Mouse (Mus musculus): Measurements from ENCODE around the gene Ube2d3.
"Not testable (repeated sequence)": the region's sequence is repeated elsewhere in the genome, so short reads cannot be mapped to it uniquely, and the experiment has no call there.

Gene Ube2d3

GRCm38 (mm10) chr3:135486351-135486750 is 48.4 kb downstream of the Ube2d3 start:
- no peak for ATAC-seq (ENCODE audit: insufficient number of reproducible peaks, low FRiP score, low TSS enrichment)

- ATAC-seq (ENCODE audit: insufficient number of reproducible peaks, low FRiP score, low TSS enrichment), result no peak
Measured at GRCm38 (mm10) chr3:135487803-135488202, 49.9 kb downstream of the Ube2d3 start.

- ATAC-seq (ENCODE audit: insufficient number of reproducible peaks, low FRiP score, low TSS enrichment), result no peak
Measured at GRCm38 (mm10) chr3:135489865-135490520, 52.0 kb downstream of the Ube2d3 start.

- no peak for ATAC-seq (ENCODE audit: insufficient number of reproducible peaks, low FRiP score, low TSS enrichment)
Measured at GRCm38 (mm10) chr3:135491102-135491501, 53.2 kb downstream of the Ube2d3 start.

- ATAC-seq (ENCODE audit: insufficient number of reproducible peaks, low FRiP score, low TSS enrichment), result not testable (repeated sequence)
Measured at GRCm38 (mm10) chr3:135493320-135493719, 55.4 kb downstream of the Ube2d3 start.

- not testable (repeated sequence) for ATAC-seq (ENCODE audit: insufficient number of reproducible peaks, low FRiP score, low TSS enrichment)
Measured at GRCm38 (mm10) chr3:135497956-135498355, 60.0 kb downstream of the Ube2d3 start.

GRCm38 (mm10) chr3:135498891-135499290 is 60.9 kb downstream of the Ube2d3 start:
- ATAC-seq (ENCODE audit: insufficient number of reproducible peaks, low FRiP score, low TSS enrichment), result no peak

- no peak for ATAC-seq (ENCODE audit: insufficient number of reproducible peaks, low FRiP score, low TSS enrichment)
Measured at GRCm38 (mm10) chr3:135503160-135503559, 65.2 kb downstream of the Ube2d3 start.

- 0 out of 2 replicates have a peak, but pooled peaks have one; percentile 47 for ATAC-seq (ENCODE audit: insufficient number of reproducible peaks, low FRiP score, low TSS enrichment)
Measured at GRCm38 (mm10) chr3:135505369-135505909, 67.5 kb downstream of the Ube2d3 start.

GRCm38 (mm10) chr3:135505916-135506482 is 68.0 kb downstream of the Ube2d3 start:
- ATAC-seq (ENCODE audit: insufficient number of reproducible peaks, low FRiP score, low TSS enrichment), result no peak

- ATAC-seq (ENCODE audit: insufficient number of reproducible peaks, low FRiP score, low TSS enrichment), result no peak
Measured at GRCm38 (mm10) chr3:135507506-135507905, 69.6 kb downstream of the Ube2d3 start.

GRCm38 (mm10) chr3:135508191-135508590 is 70.2 kb downstream of the Ube2d3 start:
- no peak for ATAC-seq (ENCODE audit: insufficient number of reproducible peaks, low FRiP score, low TSS enrichment)

GRCm38 (mm10) chr3:135510372-135510771 is 72.4 kb downstream of the Ube2d3 start:
- no peak for ATAC-seq (ENCODE audit: insufficient number of reproducible peaks, low FRiP score, low TSS enrichment)

- ATAC-seq (ENCODE audit: insufficient number of reproducible peaks, low FRiP score, low TSS enrichment), result no peak
Measured at GRCm38 (mm10) chr3:135511683-135512082, 73.7 kb downstream of the Ube2d3 start.

GRCm38 (mm10) chr3:135513270-135513669 is 75.3 kb downstream of the Ube2d3 start:
- ATAC-seq (ENCODE audit: insufficient number of reproducible peaks, low FRiP score, low TSS enrichment), result no peak

- no peak for ATAC-seq (ENCODE audit: insufficient number of reproducible peaks, low FRiP score, low TSS enrichment)
Measured at GRCm38 (mm10) chr3:135513800-135514425, 76.0 kb downstream of the Ube2d3 start.

GRCm38 (mm10) chr3:135515246-135515645 is 77.3 kb downstream of the Ube2d3 start:
- ATAC-seq (ENCODE audit: insufficient number of reproducible peaks, low FRiP score, low TSS enrichment), result no peak

- ATAC-seq (ENCODE audit: insufficient number of reproducible peaks, low FRiP score, low TSS enrichment), result peak; percentile 87
Measured at GRCm38 (mm10) chr3:135516891-135517290, 78.9 kb downstream of the Ube2d3 start.

Measured in cerebellum, adult (tissue).